Mouse (Mus musculus): ENCODE measurements around the gene Pacs2. TPM values are rescaled to one million over a fixed set of nuclear protein-coding genes. Genes with fewer than 3 reads are reported as not detected.
A peak's percentile ranks its signal among the peaks of the same experiment; 100 is the strongest.

The Pacs2 gene
- polyA plus RNA-seq, 1 experiment from 2014 or later = 6.8 TPM

DNA sequence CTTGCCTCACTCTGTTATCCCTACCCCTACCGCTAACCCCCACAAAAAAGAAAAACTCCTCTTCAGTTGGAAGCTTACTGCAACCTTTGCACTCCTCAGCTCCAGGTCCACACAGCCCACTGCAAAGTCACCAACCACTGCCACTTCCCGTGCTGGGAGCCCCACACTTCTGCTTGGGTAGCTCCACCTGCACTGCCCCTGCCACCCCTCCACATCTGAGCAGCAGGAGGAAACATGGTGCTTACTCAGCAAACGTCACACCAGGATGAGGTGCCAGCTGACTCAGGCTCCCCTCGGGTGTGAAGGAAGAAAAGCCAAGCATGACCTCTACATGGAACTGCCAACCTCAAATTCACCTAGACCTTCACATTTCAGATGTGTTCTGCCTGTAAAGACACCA, 20.2 kb upstream of the Pacs2 start:
- TF ChIP-seq EP300 (IDR thresholded peaks at IDR 0.05) = no peak
- no peak for TF ChIP-seq CTCF (IDR thresholded peaks at IDR 0.05)
- 64% methylated on average over 4 of the region's 4 CpGs for WGBS
- DNase-seq (ENCODE audit: low spot score) (no peak), ATAC-seq (no peak)
- Histone ChIP-seq H3K4me1 (ENCODE audit: insufficient read depth, low read depth, low read length) (peaks cover 4% of the 10 kb centered on the region; the same call in 1 of the 2 replicates), H3K9ac (replicated peaks; ENCODE audit: low read depth) (no peak overlapping the region), H3K27me3 (replicated peaks; ENCODE audit: insufficient read depth, low read length) (no peaks in the 10 kb centered on the region), H3K4me3 (ENCODE audit: low read depth, low read length) (no peak overlapping the region), H3K36me3 (ENCODE audit: insufficient read depth, low read length) (peaks cover 8% of the 10 kb centered on the region; the same call in 1 of the 2 replicates), H3K9me3 (ENCODE audit: low read length) (no peaks in the 10 kb centered on the region), H3K4me2 (replicated peaks; ENCODE audit: low read depth, low read length) (no peak overlapping the region), H3K27ac (ENCODE audit: low read length) (no peak overlapping the region)

DNA sequence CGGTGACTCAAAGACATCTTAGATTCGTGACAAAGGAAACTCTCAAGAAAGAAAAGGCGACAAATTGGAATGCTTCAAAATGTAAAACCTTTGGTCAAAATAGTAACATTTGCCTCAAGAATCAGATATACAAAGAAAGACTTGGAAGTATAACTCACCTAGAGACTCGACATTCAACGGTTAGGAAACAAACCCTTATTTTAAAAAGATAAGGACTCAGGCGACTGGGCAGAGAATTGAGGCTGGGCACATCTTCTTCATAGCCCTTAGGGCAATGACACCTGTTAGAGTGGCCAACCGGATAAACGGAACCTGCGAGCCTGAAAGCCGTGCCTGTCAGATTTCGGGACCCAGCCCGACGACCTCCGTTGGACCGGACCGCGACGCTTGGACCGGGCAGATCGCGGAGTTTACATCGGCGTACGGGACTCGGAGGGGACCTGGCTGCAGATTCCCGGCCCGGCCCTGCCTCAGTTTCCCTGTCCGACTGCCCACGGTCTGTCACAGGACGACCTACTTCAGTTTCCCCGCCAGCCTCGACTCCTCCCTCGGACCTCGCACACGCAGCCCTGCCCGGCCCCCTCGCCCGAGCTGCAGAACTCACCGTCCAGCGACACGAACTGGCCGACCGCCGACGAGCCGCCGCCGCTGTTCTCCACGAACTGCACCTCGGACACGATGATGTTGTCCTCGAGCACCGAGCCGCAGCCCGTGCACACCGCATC, 14.6 kb upstream of the Pacs2 start:
- peak; percentile 2; the same call in 1 of the 2 replicates for ATAC-seq
- TF ChIP-seq EP300 (IDR thresholded peaks at IDR 0.05) = no peak
- no peak for TF ChIP-seq CTCF (IDR thresholded peaks at IDR 0.05)
- under 1% methylated on average over 56 of the region's 56 CpGs for WGBS

DNA sequence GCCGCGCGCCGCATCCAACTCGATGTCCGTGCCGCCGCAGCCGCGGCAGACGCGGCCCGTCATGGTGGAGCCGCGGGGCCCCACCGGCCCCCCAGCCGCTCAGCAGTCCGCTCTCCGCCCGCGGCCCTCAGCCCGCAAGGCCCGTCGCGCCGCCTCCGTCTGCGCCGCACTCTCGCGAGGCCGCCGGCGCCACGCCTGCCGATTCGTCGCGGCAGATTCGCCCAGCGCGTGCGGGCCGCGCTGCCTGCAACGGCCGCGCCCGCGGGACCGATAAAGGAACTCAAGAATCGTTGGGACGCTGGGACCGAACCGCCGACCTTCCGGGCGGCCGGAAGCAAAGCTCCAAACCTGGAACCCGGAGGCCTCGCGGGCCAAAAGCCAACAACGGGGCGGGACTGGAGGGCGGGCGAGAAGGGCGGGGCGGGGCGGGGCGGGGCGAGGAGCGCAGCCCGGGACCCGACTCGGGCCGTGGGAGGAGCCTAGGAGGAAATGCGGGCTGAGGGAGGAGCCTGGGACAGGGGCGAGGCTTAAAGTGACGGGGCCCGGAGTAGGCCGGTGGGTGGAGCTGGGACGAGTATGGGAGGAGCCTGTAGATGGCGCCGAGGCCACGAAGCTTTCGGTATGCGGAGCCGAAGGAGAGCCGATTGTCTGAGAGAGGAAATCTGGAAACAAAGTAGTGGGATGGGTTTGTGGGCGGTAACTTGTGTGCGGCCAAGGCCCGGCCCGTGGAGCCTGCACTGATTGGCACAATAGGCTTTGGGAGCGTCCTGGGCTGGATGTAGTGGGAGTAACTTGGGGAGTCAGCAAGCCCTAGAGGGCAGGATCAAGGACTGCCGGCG, 13.8 kb upstream of the Pacs2 start, which contains the start of gene Brf1:
Gene Brf1 (minus strand): TSS at position 411 of the 839 bp plus-strand sequence.
- Histone ChIP-seq H3K4me2 (replicated peaks; ENCODE audit: low read depth, low read length) (peak within 1 kb of the TSS; percentile 88), H3K9me3 (ENCODE audit: low read length) (no peaks in the 10 kb centered on the region)
- ATAC-seq = peak; percentile 97

More for the DNA sequence above, 14.6 kb upstream of the Pacs2 start:
- peak overlapping the region; percentile 91 for H3K4me3 ChIP-seq (ENCODE audit: low read depth, low read length)
- H3K9ac ChIP-seq (replicated peaks; ENCODE audit: low read depth) = peak overlapping the region; percentile 89
- no peaks in the 10 kb centered on the region for H3K36me3 ChIP-seq (ENCODE audit: insufficient read depth, low read length)
- peak; percentile 64 for DNase-seq (ENCODE audit: low spot score)
- H3K27me3 ChIP-seq (replicated peaks; ENCODE audit: insufficient read depth, low read length) = no peaks in the 10 kb centered on the region
- no peaks in the 10 kb centered on the region for H3K9me3 ChIP-seq (ENCODE audit: low read length)
- peak overlapping the region; percentile 98 for H3K27ac ChIP-seq (ENCODE audit: low read length)
- H3K4me1 ChIP-seq (ENCODE audit: insufficient read depth, low read depth, low read length) = peaks cover 8% of the 10 kb centered on the region; the same call in 1 of the 2 replicates
- peak overlapping the region; percentile 88 for H3K4me2 ChIP-seq (replicated peaks; ENCODE audit: low read depth, low read length)

DNA sequence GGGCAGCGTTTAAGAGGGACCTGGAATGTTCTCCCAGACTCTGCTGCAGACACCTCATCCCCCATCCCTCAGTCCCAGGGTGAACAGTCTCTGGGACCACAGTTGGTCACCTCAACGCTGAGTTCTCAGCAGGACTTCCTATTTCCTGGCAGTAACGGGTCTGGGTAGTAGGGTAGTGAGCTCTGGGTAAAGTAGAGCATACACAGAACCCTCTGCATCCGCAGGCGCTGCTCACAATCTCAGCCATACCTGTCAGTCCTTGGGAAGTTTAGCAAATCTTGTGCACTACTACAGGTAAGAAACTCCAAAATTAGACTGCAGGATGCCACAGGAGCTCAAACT, 13.2 kb upstream of the Pacs2 start:
- Histone ChIP-seq H3K4me3 (ENCODE audit: low read depth, low read length) (peak overlapping the region; percentile 91), H3K27me3 (replicated peaks; ENCODE audit: insufficient read depth, low read length) (no peaks in the 10 kb centered on the region), H3K36me3 (ENCODE audit: insufficient read depth, low read length) (no peaks in the 10 kb centered on the region), H3K27ac (ENCODE audit: low read length) (peak overlapping the region; percentile 82), H3K4me1 (ENCODE audit: insufficient read depth, low read depth, low read length) (peaks cover 8% of the 10 kb centered on the region; the same call in 1 of the 2 replicates), H3K9me3 (ENCODE audit: low read length) (no peaks in the 10 kb centered on the region), H3K9ac (replicated peaks; ENCODE audit: low read depth) (0 out of 2 replicates have a peak overlapping the region, but pooled peaks have one; percentile 16), H3K4me2 (replicated peaks; ENCODE audit: low read depth, low read length) (peak overlapping the region; percentile 58)
- TF ChIP-seq EP300 (IDR thresholded peaks at IDR 0.05) = no peak
- no peak for TF ChIP-seq CTCF (IDR thresholded peaks at IDR 0.05)
- no peak for DNase-seq (ENCODE audit: low spot score)
- no peak for ATAC-seq
- WGBS = 2% methylated on average over 5 of the region's 5 CpGs

More for the DNA sequence above, 13.8 kb upstream of the Pacs2 start, which contains the start of gene Brf1:
- TF ChIP-seq CTCF (IDR thresholded peaks at IDR 0.05) = peak; percentile 25; the same call in 1 of the 2 replicates
- no peak for TF ChIP-seq EP300 (IDR thresholded peaks at IDR 0.05)
- DNase-seq (ENCODE audit: low spot score) = peak; percentile 100
- peak within 1 kb of the TSS; percentile 89 for H3K9ac ChIP-seq (replicated peaks; ENCODE audit: low read depth)
- WGBS = under 1% methylated on average over 89 of the region's 96 CpGs
- H3K27ac ChIP-seq (ENCODE audit: low read length) = peak within 1 kb of the TSS; percentile 98
- H3K36me3 ChIP-seq (ENCODE audit: insufficient read depth, low read length) = no peaks in the 10 kb centered on the region
- peak within 1 kb of the TSS; percentile 91 for H3K4me3 ChIP-seq (ENCODE audit: low read depth, low read length)
- no peaks in the 10 kb centered on the region for H3K27me3 ChIP-seq (replicated peaks; ENCODE audit: insufficient read depth, low read length)
- peaks cover 8% of the 10 kb centered on the region; the same call in 1 of the 2 replicates for H3K4me1 ChIP-seq (ENCODE audit: insufficient read depth, low read depth, low read length)

DNA sequence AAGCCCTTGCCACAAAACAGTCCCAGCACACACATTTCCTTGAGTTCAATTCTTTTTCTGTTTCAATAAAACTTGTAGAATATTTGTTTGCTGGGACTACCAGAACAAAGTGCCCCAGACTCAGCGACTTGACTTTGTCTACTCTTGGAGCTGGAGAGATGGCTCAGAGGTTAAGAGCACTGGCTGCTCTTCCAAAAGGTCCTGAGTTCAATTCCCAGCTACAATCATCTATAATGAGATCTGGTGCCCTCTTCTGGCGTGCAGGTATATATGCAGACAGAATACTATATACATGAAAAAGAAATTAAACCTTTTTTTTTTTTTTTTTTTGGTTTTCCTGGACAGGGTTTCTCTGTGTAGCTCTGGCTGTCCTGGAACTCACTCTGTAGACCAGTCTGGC, 11.6 kb upstream of the Pacs2 start:
- ATAC-seq (no peak), DNase-seq (ENCODE audit: low spot score) (no peak)
- Histone ChIP-seq H3K36me3 (ENCODE audit: insufficient read depth, low read length) (no peaks in the 10 kb centered on the region), H3K4me1 (ENCODE audit: insufficient read depth, low read depth, low read length) (peaks cover 8% of the 10 kb centered on the region; the same call in 1 of the 2 replicates), H3K27ac (ENCODE audit: low read length) (no peak overlapping the region), H3K9me3 (ENCODE audit: low read length) (no peaks in the 10 kb centered on the region), H3K9ac (replicated peaks; ENCODE audit: low read depth) (no peak overlapping the region), H3K4me2 (replicated peaks; ENCODE audit: low read depth, low read length) (no peak overlapping the region), H3K27me3 (replicated peaks; ENCODE audit: insufficient read depth, low read length) (no peaks in the 10 kb centered on the region), H3K4me3 (ENCODE audit: low read depth, low read length) (no peak overlapping the region)
- TF ChIP-seq EP300 (IDR thresholded peaks at IDR 0.05) = no peak
- peak; percentile 37 for TF ChIP-seq CTCF (IDR thresholded peaks at IDR 0.05)
- 45% methylated on average over 2 of the region's 2 CpGs for WGBS

DNA sequence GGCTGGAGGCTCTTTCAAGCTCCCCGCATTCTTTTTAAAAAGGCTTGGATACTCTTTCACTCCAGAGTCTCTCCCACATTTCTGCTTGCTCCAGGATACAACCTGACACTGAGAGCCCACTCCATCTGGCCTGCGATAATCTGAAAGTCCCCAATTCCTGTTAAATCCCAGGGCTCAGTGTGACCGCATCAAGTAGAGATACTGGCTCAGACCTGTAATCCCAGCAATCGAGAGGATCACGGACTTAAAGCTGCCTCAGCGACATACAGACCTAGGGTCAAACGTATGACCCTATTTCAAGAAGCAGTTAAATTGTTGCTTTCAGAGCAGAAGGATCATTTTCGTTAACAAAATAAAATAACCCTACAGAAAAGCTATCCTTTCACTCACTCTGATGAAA, 10.3 kb upstream of the Pacs2 start:
- ATAC-seq = no peak

More for the DNA sequence above, 10.3 kb upstream of the Pacs2 start:
- H3K4me2 ChIP-seq (replicated peaks; ENCODE audit: low read depth, low read length) = no peak overlapping the region
- H3K4me3 ChIP-seq (ENCODE audit: low read depth, low read length) = no peak overlapping the region
- WGBS = 82% methylated on average over 8 of the region's 8 CpGs
- TF ChIP-seq CTCF (IDR thresholded peaks at IDR 0.05) (no peak), EP300 (IDR thresholded peaks at IDR 0.05) (no peak)
- no peaks in the 10 kb centered on the region for H3K9me3 ChIP-seq (ENCODE audit: low read length)
- DNase-seq (ENCODE audit: low spot score) = no peak
- no peak overlapping the region for H3K27ac ChIP-seq (ENCODE audit: low read length)
- peaks cover 5% of the 10 kb centered on the region; the same call in 1 of the 2 replicates for H3K4me1 ChIP-seq (ENCODE audit: insufficient read depth, low read depth, low read length)
- H3K36me3 ChIP-seq (ENCODE audit: insufficient read depth, low read length) = no peaks in the 10 kb centered on the region
- no peaks in the 10 kb centered on the region for H3K27me3 ChIP-seq (replicated peaks; ENCODE audit: insufficient read depth, low read length)
- H3K9ac ChIP-seq (replicated peaks; ENCODE audit: low read depth) = no peak overlapping the region
